Mouse (Mus musculus): ENCODE results near the gene Rnf17. TPM values are rescaled to one million over a fixed set of nuclear protein-coding genes. Genes with fewer than 3 reads are reported as not detected.

Rnf17 gene
- 1 to 10 TPM; 1.1 to 1.3 TPM for total RNA-seq (2021)

DNA sequence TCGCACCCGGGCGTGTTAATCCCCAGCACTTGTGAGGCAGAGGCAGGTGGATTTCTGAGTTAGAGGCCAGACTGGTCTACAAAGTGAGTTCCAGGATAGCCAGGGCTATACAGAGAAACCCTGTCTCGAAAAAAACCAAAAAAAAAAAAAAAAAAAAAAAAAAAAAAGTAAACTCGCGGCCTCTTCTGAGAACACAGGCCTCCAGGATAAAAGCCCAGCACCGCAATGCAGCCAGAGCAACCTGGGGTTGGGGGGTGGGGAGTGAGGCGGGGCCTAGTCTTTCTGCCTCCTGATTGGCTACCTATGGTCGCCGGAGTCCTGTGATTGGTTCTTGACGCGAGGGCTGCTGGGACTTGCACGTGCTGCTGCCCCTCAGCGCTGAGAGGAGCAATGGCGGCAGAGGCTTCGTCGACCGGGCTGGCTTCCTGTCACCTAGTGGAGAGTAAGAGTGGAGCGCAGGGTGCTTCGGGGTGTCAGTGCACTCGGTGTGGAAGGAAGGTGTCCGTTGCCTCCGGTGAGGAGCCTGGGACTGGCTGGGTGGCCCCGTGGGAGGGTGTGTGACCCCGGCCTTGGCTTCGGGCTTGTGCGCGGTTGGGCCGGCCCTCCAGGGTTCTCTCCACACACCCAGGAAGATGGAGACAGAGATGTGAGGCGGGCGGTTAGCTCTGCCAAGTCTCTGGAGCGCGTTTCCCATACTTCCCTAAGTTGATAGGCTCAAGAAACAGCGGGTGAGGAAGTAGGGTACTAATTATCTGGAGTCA lies at the start of gene Rnf17:
Gene Rnf17, plus strand, starts transcription at position 271 of the 761 bp plus-strand sequence.
- intact Hi-C loops (cut with DNase I), result no loop called here
- no peak for DNase-seq (ENCODE audit: low spot score in 2 of 2)

DNA sequence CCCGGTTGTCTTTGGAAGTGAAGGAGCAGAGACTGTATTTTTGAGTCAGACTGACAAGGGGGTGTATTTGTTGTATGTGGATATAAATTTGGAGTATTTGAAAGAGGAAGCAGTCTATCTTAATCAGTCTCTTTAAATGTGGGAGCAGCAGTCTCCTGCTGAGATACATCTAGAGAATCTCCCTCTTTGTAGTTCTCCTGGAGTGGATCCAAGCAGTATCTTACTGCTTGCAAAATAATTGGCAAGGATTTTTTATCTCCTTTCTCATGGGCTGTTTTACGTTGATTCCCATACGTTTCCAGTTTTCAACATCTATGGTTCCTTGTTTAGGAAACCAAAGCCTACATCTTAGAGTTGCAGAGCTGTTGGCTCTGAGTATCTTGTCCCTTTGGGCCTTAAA lies 47.6 kb upstream of the Rnf17 start:
- intact Hi-C loops (cut with DNase I), result no loop called here
- no peak for DNase-seq (ENCODE audit: low spot score in 2 of 2)

DNA sequence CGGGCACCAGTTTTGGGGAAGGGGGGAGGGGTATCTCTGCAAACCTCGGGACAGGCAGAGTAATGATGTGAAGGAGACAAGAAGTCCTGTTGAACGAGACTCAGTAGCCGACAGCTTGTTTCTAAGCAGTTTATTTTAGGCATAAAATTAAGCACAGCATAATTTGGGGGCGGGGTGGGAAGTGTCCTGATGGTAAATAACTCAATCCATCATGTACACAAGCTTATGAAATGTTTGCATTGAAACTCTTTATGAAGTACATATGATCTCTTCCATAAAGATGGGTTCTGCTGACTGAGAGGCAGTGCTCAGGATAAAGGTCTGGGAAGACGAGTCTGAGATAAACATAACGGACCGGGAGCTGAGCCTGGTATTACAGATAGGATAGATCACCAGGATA lies 47.0 kb upstream of the Rnf17 start:
- intact Hi-C loops (cut with DNase I), result no loop called here

DNA sequence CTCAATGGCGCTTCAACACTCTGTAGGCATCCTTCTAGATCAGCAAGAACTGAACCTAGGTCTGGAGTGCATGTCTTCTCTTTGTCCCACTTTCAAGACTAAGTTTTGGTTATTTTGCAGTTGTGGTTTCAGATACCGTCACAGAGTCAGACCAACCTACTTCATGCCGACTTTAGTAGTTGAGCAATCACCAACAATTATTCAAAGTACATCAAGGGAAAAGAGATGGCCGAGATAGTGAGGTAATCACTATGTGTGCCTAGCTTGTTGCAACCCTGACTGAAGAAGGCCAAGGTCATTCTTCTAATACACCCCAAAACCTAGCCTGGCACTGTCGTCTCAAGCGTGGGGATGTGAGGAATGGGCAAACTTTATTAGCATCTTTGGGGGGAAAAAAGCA lies 46.2 kb upstream of the Rnf17 start:
- DNase-seq (ENCODE audit: low spot score in 2 of 2), result no peak
- intact Hi-C loops (cut with DNase I), result no loop called here

More for the DNA sequence above, 47.0 kb upstream of the Rnf17 start:
- DNase-seq (ENCODE audit: low spot score in 2 of 2), result no peak

DNA sequence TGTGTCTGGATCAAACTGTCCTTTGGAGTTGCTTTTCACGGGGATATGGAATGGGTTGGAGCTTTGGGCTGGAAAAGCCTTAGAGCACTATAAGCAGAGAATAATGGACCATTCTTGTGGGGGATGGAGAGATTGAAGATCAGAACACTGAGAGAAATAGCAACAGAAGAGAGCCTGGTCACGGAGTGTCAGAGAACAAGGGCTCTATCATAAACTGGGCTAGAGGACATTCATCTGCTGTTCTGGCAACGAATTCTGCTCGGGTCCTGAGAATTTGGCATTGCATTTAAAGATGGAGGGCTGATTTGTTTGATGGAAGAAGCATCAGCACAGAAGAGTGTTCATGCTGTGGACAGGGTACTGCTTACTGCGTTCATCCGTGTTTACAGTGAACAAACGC lies 44.0 kb upstream of the Rnf17 start:
- DNase-seq (ENCODE audit: low spot score in 2 of 2), result no peak
- intact Hi-C loops (cut with DNase I), result no loop called here

DNA sequence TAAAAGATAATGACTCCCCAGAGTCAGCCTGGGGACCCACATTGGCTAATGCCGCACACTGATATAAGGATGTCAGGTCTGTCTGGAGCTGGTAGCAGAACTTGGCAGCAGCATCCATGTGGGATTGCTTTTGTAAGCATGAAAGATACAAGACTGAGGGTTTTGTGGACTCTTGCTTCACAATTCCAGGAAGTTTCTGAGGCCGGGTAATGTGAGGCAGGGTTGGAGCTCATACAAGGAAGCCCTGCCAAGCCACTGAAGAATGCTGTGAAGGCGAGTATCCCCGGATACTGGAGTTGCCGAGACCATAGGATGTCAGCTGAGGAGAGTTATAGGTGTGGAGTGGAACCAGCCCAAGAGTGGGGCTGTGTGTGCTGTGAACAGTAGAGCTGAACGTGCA lies 43.2 kb upstream of the Rnf17 start:
- intact Hi-C loops (cut with DNase I), result no loop called here
- no peak for DNase-seq (ENCODE audit: low spot score in 2 of 2)

DNA sequence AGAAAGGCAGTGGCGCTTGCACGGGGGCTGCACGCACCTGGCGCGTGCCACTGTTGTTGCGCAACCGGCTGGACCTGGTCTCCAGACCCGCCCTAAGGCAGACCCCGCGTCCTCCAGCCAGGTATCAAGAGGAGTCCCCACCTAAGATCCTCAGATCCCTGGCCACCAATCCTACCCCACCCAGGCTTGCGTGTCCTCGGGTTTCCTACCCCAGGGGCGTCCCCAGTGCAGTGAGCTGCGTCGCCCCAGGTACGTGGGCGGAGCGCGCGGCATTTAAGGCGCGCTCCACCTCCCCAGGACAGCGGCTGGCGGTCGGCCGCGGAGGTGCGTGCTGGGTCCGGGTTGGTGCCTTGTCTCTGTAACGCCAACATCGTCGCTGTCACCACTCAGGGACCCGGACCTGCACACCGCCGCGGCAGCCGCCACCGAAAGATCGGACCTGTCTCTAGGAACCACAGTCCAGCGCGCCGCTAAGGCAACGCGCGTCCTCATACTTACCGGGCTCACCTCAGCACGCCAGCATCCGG lies 37.6 kb upstream of the Rnf17 start, which contains the start of gene Atp12a:
Gene Atp12a, plus strand, starts transcription at position 358 of the 527 bp plus-strand sequence.
- intact Hi-C loops (cut with DNase I), result no loop called here
- no peak for DNase-seq (ENCODE audit: low spot score in 2 of 2)

DNA sequence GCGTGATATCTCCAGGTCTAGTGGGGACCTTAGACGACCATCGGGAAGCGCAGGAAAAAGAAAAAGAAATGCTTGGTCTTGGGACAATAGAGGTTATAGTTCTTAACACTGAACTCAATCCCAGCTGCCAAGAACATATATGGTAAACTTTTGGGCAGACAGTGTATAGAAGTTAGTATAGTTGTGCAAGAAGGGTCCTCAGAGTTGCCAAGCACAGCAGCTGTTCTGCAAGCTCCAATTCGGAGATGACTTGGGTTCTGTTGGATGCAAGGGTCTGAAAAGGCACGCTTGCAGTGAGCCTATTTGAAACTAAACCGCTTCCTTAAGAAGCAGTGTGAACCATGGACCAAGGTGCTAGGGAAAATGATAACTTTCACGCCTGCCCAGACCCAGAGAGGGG lies 37.1 kb upstream of the Rnf17 start:
- DNase-seq (ENCODE audit: low spot score in 2 of 2), result no peak
- intact Hi-C loops (cut with DNase I), result no loop called here

DNA sequence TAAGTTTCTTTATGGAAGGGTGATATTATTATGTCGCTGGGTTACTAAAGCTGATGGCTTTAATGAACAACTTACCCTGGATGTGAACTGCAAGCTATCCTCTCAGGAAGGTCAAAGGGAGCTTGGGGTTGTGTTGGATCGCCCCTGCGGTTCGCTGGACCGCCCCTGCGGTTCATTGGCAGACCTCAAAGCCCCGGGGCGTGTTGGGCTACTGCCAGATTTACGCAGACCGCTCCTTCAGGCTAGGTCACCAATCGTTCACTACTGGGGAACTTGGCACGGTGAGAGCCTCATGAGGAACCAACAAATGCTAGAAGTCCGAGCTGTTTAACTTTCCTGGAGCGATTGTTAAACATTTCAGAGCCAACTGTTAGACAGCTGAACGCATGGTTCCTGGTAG lies 35.7 kb upstream of the Rnf17 start:
- no peak for DNase-seq (ENCODE audit: low spot score in 2 of 2)

DNA sequence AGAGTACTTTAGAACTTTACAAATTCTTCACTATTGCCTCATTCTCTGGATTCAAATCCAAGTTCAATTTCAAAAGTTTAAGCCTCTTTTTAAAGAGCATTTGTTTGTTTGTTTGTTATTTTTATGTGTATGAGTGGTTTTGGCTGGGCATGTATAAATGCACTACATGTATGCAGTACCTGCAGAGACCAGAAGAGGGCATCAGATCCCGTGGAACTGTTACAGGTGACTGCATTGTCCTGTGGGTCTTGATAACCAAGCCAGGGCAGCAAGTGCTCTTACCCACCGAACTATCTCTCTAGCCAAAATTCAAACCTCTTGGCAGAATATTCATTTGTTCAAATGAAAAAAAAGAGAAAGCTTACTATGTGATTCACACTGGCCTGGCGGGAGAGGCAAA lies 33.5 kb upstream of the Rnf17 start:
- DNase-seq (ENCODE audit: low spot score in 2 of 2), result no peak
- intact Hi-C loops (cut with DNase I), result no loop called here

More for the DNA sequence above, 35.7 kb upstream of the Rnf17 start:
- intact Hi-C loops (cut with DNase I), result no loop called here

DNA sequence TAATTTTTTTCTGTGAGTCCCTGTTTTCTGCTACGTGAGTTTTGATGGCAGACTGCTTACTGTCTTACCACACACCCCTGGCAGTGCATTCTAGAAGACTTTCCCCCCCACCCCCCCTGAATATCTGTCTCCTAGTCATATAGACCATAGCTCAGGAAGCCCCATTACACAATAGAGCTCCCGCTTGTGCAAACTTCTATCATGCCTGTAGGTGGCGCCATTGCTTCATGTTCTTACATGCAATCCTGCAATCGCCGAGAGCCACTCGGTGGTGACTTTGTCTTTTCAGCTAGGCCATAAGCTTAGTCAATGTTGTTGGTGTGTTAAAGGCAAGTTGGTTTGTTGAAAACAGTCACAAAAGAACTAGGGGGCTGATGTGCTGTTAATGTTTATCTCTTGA lies 26.6 kb upstream of the Rnf17 start:
- DNase-seq (ENCODE audit: low spot score in 2 of 2), result peak; percentile 70 to 82
- intact Hi-C loops (cut with DNase I), result loop anchor here (5.0 to 10.0 kb wide), 3 partner anchors 199 to 417 kb away; partner anchors contain the start of genes Cenpj and Parp4

DNA sequence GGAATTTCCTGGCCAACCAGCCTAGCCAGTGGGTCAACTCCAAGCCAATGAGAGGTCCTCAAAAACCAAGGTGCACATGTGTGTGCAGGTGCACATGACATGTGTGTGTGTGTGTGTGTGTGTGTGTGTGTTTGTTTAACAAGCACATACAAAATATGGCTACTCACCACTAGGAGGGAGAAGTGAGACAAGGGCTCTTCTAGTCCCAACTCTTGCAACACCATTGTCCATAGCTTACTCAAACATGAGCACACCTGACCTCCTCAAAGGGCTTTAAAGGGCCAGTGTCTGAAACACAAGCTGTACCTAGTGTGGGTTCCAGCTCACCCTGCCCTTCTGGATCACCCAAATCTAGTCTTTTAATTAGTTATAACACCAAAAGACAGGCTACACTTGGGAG lies 24.6 kb upstream of the Rnf17 start:
- no peak for DNase-seq (ENCODE audit: low spot score in 2 of 2)
- intact Hi-C loops (cut with DNase I), result loop anchor here (5.0 to 10.0 kb wide), 3 partner anchors 197 to 415 kb away; partner anchors contain the start of genes Cenpj and Parp4

DNA sequence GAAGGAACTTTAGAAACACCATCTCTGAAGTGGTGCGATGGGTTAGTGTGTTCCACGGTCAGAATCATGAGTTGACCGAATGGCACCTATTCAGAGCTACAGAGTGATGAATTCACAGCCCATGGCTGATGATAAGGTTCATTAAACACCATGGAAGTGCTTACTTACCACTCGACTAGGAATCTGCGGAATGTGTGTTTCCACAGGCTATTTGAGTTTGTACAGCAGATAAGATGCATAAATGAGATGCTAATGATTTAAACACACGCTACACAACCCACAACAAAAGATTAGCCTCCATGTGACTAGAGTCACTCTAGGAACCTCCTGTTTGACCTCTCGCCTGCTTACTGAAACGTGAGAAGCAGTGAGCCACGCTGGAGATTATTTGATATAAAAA lies 23.0 kb upstream of the Rnf17 start:
- no peak for DNase-seq (ENCODE audit: low spot score in 2 of 2)
- intact Hi-C loops (cut with DNase I), result loop anchor here (5.0 to 10.0 kb wide), 3 partner anchors 195 to 413 kb away; partner anchors contain the start of genes Cenpj and Parp4

DNA sequence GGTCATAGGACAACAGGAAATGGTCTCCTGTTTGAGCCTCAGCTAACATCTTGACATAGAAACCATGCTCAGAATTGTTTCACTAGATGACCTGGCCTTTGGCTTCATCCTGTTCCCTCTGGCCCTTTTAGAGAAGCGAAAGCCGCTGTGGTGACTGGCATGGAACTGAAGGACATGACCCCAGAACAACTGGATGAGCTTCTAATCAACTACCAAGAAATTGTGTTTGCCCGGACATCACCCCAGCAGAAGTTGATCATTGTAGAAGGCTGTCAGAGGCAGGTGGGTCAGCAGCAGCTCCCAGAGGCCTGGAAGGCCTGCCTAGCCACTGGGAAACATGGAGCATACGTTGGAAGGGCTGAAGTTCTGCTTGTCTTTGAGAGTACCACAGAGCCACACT lies 20.0 kb upstream of the Rnf17 start:
- DNase-seq (ENCODE audit: low spot score in 2 of 2), result no peak
- intact Hi-C loops (cut with DNase I), result no loop called here

DNA sequence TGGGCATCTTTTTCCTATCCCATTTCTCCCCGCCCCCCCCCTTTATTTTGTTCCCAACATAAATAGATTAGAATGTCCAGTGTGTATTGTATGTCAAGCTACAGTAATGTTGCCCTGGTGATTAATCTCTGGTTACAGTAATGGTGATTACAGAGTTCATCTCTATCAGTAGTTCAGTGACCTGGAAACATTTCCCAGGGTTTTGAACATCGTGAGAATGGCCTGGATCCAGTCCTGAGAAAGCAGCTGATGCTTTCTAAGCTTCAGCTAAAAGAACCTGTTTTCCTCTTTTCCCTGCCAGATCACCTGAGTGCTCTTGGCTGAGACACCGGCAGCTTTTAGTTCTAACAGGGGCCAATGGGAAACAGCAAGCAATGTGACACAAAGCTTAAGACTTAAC lies 12.1 kb upstream of the Rnf17 start:
- intact Hi-C loops (cut with DNase I), result no loop called here
- DNase-seq (ENCODE audit: low spot score in 2 of 2), result no peak

DNA sequence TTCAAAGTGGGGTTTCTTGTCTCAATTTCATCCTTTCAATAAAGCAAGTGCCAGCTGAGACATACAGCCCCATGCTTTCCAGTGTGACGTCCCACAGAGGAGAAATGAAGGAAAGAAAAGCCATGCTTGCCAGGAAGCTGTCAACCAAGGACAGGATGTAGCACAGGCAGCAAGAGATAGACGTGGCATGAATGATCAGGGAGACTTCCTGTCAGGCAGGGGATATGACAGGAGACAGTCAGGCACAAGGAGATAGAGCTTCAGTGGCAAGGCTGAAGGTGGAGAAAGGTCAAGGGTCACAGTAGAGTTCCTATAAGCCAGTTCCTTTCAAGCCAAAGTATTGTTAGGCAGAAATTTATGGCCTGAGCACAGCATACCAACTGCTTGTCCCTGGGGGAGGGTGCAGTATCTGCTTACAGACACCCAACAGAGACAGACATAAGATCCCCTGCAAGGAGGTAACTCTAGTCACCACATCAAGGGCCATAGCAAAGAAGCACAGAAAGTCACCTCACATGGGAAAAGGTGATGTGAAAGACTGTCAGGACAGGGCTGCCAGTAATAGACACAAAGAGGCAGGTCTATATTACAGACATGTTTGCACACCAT lies 8.6 kb upstream of the Rnf17 start:
- intact Hi-C loops (cut with DNase I), result no loop called here
- DNase-seq (ENCODE audit: low spot score in 2 of 2), result no peak

DNA sequence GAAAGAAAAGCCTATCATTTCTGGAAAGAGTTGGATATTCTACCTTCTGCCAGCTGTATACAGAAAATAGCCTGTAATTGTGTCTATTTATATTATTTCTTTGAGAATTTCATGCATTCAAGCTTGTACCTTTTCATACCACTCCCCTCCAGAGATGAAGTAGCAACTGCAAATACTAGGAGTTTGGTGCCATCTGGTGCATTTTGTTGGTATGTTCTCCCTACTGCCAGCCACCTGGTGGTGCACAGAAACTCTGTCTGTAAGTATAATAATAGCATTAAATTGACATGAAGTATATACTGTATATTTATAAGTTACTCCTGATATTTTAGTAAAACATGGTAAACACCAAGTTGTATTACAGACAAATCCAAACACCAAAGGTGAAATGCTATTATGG lies 4.4 kb upstream of the Rnf17 start:
- intact Hi-C loops (cut with DNase I), result no loop called here
- no peak for DNase-seq (ENCODE audit: low spot score in 2 of 2)

DNA sequence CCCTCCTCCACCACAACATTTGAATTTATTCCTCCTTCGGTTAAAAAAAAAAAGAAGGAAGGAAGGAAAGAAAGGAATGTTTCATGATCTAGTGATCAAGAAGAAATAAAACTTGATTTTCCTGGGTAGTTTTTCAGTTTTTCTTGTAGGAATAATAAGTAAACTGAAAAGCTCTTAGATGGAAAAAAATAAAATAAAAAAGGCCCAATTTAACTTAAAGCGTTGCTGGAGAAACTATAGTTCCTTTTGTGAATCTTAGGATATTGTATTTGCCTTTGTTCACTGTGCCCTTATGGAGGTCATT lies 643 bp downstream of the Rnf17 start:
- intact Hi-C loops (cut with DNase I), result no loop called here
- no peak for DNase-seq (ENCODE audit: low spot score in 2 of 2)

DNA sequence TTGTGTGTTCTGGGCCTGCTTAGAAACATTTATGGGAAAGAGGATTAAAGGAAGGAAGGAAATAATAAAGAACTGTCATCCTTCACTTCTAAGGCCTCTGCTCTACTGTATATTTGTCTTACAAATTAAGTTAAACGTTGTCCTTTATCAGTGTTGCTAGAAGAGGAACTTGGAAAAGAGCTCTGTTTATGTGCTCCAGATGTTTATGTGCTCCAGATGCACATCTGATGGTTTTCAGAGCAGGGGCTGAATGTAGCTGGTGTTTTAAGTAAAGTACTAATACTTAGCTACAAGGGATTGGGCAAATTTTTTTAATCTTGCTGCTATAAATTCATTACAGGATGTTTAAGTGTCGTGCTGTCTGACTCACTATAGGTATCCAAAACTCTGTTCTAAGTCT lies 59.7 kb downstream of the Rnf17 start:
- intact Hi-C loops (cut with DNase I), result no loop called here
- DNase-seq (ENCODE audit: low spot score in 2 of 2), result no peak

DNA sequence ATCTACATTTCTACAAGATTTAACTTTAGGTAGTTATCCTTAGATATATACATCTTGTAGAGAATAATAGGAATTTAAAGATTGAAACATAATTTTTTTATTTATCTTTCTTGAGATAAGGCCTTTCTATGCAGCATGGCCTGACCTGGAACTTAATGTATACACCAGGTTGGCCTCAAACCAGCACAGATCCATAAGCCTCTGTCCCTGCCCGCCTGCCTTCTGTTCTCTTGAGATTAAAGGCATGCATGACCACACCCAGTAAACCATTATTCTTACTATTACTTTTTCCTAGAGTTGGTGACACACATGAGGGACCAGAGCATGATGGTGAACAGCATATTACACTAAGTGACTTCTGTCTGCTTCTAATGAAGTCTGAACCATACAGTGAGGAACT lies 60.3 kb downstream of the Rnf17 start:
- DNase-seq (ENCODE audit: low spot score in 2 of 2), result no peak
- intact Hi-C loops (cut with DNase I), result no loop called here

DNA sequence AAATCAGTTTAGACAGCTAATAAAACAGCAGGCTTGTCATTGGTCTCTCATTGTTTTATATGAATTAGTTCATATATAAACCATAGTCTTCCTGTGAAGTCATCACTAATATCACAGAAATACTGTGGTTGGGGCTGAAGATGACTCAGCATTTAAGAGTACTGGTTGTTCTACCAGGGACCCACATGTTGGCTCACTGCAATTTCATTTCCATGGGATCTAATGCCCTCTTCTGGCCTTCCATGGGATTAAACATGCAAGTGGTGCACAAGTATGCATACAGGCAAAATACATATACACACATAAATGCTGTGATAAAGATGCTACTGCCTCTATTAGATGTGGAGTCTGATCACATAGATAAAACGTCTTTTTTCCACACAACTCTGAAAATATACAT lies 65.8 kb downstream of the Rnf17 start:
- no peak for DNase-seq (ENCODE audit: low spot score in 2 of 2)
- intact Hi-C loops (cut with DNase I), result no loop called here

Measured in left cerebral cortex, postnatal 36 days (tissue).